Mouse (Mus musculus) CD8-positive naive resting alpha-beta T cell, adult 2 months (primary cell): Measurements from ENCODE around the gene Gab1.

Source experiments
- DNase-seq, 2 experiments: peaks; one replicate each; pipeline ENCODE4 v3.0.0; 2022; ENCODE audit warnings: low read depth in 2 of 2, low spot score in 2 of 2

The Gab1 gene

GRCm38 (mm10) chr8:80873723-80874427 is 6.4 kb downstream of the Gab1 start:
- DNase-seq, result no peak

GRCm38 (mm10) chr8:80872688-80873087 is 7.6 kb downstream of the Gab1 start:
- no peak for DNase-seq

DNA sequence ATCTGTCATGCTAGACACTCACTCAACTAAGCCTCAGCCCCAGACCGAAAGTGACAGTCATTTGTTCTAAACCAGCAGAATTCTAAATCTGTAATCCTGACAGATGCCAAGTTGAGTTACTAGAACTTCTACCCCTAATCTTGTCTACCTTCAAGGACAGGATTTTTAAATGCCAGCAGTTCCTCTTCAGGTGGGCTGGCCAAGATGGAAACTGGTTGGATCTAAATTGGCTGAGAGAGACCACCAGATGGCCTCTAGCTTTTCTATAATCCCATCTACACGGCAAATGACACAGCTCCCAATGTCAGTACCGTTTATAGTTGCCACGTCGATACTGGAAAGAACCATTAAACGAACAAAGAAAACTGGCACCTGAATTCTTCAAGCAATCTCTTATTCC is 8.9 kb downstream of the Gab1 start:
- DNase-seq, result no peak

- DNase-seq, result no peak
These were observed 9.6 kb downstream of the Gab1 start for GRCm38 (mm10) chr8:80870535-80871204.

DNA sequence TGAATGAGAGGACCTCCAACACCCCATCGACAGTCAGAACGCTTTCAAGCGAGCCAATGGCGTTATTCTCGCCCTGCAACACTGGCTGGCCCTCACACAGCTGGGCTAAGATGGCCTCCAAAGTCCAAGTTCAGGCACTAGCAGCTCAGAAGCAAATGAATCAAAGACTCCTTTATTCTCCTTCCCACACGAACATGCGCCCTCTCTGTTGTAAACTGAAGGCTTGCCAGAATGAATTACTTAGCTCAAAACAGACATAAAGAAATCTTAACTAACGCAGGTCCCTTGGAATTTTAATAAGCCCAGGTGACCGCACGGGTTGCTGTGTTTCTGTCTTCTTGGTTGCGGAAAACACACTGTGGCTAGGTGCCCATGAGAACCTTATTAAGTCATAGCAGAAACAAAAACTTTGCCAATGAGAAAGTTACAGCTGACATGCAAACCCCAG is 10.4 kb downstream of the Gab1 start:
- DNase-seq, result no peak

GRCm38 (mm10) chr8:80868801-80869323 is 11.5 kb downstream of the Gab1 start:
- no peak for DNase-seq

- DNase-seq, result no peak
These were observed 12.2 kb downstream of the Gab1 start for GRCm38 (mm10) chr8:80868006-80868702.

- DNase-seq, result no peak
These were observed 12.7 kb downstream of the Gab1 start for GRCm38 (mm10) chr8:80867598-80867997.

- DNase-seq, result no peak
These were observed 15.0 kb downstream of the Gab1 start for GRCm38 (mm10) chr8:80865181-80865784.

DNA sequence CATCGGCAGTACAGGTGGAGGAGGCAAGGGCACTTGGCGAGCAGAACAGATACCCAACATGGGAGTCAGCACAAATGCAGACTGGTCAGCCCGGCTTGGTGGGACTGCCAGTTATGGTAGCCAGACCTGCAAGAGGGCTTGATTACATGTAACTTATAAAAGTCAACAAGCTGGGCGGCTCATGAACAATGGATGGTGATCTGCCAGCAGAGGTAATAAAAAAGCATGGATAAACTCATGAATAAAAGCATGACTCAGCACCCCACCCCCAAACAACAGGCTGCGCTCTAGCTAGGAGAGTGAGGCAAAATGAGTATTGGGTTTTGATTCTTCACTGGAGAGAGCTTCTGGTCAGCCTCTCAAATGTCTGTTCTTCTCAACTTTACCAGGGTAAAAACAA is 16.9 kb downstream of the Gab1 start:
- no peak for DNase-seq

GRCm38 (mm10) chr8:80859180-80859775 is 21.0 kb downstream of the Gab1 start:
- DNase-seq, result no peak

- no peak for DNase-seq
These were observed 22.4 kb downstream of the Gab1 start for GRCm38 (mm10) chr8:80857851-80858367.

DNA sequence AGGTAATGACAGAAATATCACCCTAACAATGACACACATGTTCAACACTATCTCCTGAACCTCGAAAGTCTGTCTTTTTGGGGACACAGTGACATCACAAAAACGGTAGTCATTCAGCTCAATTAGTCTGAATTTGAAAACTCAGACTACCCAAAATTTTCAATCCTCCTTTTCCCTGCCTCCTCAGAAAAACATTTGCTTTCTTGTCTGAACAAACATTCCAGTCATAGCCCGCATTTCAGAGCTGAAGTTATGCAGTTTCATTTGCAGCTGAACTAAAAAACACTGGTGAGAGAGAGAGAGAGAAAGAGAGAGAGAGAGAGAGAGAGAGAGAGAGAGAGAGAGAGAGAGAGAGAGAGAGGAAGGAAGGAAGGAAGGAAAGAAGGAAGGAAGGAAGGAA is 23.2 kb downstream of the Gab1 start:
- DNase-seq, result no peak

DNA sequence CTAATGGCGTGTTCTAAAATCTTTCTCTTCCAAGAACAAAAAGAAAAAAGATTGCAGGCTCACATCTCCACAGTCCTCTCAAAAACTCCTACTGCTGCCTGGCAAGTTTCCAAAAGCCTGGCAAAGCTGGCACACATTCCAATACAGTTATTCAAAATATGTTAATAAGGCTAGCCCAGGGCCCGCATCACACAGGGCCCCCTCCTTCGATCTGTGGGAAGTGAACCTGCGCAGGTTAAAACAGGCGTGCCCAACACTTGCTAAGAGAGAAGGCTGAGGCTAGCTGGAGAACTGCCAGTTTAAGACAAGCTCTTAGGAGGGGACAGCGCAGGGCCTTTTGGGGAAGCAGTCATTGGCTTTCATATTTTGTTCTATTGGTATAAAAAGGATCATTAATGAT is 23.7 kb downstream of the Gab1 start:
- no peak for DNase-seq

GRCm38 (mm10) chr8:80853622-80854021 is 26.7 kb downstream of the Gab1 start:
- no peak for DNase-seq

- DNase-seq, result no peak
These were observed 27.1 kb downstream of the Gab1 start for GRCm38 (mm10) chr8:80853208-80853607.

GRCm38 (mm10) chr8:80852412-80853165 is 27.7 kb downstream of the Gab1 start:
- DNase-seq, result no peak

DNA sequence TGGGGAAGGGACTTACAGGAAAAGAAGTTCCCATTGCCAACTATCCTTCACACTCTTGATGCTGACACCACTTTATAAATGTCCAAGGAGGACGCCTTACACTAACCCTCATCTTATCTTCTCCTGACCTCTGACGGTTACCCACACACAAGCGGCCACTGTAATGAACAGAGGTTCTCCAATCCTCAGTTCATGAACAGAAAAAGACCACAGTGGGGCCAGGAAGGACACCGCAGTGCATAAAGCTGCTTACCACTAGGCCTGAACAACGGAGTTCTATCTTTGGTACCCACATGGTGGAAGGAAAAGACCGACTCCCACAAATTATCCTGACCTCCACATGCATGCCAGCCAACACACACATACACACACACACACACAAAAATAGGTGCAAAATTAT is 28.7 kb downstream of the Gab1 start:
- no peak for DNase-seq

DNA sequence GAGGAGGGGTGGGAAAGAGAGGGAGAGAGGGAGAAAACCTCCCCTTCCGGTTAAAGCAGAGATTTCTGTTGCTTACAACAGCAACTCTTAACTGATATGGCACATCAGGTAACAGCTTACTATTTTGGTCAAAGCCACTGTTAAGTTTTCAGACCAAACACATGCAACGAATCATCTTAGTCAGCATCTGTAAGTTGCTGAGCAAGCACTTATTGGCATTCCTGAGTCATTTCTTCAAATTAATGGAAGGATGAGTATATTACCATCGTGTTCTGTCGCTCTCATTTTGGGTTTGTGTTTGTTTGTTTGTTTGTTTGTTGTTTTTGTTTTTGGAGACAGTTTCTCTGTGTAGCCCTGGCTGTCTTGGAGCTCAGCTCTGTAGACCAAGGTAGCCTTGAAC is 30.3 kb downstream of the Gab1 start:
- no peak for DNase-seq

DNA sequence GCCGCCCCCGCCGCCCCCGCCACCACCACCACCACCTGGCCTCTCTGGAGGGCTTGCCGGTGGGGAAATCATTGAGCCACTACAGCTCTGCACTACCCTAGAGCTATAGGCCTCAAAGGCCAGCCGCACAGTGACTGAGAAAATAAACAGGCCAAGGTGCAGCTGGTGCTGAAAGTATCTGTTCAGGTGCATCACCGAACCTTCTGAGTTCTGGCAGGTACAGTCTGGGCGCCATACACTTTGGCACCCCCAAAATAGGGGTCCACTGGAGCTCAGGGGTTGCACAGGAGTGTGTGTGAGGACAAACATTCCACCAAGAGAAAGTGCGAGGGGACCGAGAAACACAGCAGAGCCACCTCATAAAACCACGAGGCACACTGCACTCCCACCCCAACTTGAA is 31.7 kb downstream of the Gab1 start:
- DNase-seq, result no peak
